Mouse (Mus musculus): ENCODE measurements at regions not wholly inside any gene's neighbourhood (a gene's known extent, or its start where the extent isn't known, plus 50 kb on each side); places are given as distances from the start of the nearest gene placed in this dataset.

GRCm38 (mm10) chr8:6572066-6572665 lies 1467.0 kb upstream of the Slc10a2 start:
- TF ChIP-seq POLR2A (IDR thresholded peaks at IDR 0.05; ENCODE audit: control insufficient read depth, extremely low read depth, insufficient read depth, low read length, poor library complexity) (no peak), CTCF (IDR thresholded peaks at IDR 0.05; ENCODE audit: borderline replicate concordance, control insufficient read depth, extremely low read depth, insufficient read depth, low read length, poor library complexity) (no peak)
